Mouse (Mus musculus): ENCODE results near the gene Ell.

Gene Ell

DNA sequence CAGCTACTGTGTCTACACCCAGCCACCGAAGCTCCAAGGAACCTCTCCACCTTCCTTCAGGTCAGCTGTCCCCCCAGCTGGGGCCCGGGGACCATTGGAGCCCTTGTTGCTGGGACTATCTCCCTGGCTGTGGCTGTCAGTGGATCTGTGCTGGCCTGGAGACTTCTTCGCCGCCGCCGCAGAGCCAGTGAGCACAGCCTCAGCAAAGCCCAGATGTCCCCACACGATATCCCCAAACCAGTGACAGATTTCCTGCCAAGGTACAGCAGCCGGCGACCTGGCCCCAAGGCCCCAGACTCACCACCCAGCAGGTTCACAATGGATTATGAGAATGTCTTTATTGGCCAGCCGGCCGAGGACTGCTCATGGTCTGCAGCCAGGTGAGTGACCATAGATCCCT lies 78.7 kb downstream of the Ell start:
- no peak for DNase-seq

DNA sequence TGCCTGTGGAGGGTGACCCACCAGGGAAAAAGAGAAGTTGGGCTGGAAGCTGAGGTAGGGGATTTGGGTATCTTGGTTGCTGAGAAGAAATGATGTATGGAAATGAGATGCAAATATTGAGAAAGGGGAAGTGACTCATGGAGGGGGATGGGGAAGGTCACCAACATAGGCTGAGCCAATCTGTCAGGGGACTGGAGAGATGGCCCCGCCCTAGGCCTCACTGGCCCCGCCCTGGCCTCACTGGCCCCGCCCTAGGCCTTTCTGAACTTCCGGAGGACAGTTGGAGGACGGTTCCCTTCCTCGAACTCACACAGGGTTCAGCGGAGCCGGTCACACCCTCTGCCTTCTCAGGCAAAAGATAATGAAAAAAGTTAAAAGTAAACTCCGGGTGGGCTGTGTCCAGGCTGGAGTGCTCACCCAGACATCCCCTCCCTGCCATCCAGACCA lies 79.7 kb downstream of the Ell start:
- DNase-seq = peak in 1 of 2 experiments; percentile 65

DNA sequence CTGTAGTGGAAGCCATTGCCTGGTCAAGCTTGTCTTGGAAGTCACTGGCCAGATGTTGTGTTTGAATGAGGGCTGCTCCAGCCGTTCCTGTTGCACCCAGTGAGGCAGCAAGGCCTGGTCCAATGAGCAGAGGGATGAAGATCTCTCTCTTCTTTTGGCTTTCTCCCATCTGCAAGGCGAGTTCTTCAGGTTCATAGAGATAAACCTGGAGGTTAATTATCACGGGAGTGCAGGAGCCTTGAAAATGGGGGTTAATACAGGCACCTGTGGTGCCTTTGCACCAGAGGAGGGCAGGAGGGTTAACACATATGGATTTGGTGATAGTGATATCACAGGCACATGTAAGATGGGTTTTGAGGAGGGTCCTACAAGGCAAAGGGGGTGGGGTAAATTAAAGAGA lies 83.0 kb downstream of the Ell start:
- no peak for DNase-seq

DNA sequence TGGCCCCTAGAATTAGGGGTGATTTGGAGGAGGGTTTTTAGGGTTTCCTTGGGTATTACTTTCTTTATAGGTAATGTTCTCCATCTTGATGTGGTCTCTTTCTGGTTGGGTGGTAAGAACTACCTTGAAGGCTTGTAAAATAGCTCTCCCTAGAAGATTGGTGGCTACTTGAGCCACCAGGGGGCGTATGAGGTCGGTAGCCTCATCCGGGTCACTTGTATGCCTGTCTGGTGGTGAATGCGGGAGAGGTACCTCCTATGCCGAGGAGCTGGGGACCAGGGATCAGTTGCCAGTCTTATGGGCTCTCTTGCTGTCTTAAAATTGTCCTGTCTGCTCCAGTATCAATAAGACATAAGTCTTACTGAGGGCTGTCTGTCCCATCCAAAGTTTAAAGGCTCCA lies 85.8 kb downstream of the Ell start:
- DNase-seq = peak; percentile 71 to 90

DNA sequence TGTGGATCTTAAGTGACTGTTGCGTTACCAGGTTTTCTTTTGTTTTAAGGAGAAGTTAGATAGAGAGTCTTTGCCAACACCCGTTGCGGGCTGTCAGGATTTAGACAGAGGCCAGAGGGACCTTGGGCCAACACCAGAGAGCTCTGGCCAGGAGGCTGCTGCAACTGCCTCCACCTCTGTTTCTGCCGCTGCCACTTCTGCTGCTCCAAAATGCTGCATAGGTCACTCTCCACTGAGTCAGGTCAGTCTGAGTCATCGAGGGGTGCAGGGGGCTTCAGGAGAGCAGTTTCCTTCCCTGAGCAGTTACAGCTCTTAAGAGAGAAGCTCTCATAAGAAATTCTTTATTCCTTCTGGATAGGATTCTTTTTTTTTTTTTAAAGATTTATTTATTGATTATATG lies 87.8 kb downstream of the Ell start:
- no peak for DNase-seq

DNA sequence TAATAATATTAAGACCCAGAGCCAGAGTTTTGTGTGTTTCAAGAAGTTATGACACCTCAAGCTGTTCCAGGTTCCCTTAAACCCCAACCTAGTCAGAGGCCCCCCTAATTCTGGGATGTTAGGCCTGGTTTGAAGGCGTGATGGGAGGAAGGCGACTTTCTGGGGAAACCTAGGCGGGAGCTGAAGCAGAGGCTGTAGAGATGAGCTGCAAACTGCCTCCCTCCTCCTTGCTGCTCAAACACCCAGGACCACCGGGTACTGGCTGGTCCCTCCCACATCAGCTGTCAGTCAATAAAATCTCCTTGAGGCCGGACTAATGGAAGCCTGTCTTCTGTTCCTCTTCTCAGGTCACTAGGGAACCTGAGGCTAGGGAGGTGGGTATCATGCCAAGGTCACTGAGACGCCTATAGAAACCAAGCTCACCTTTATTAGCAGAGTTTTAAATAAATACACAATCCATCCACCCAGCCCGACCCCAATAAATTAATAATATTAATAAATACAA lies 89.8 kb downstream of the Ell start:
- DNase-seq = no peak

DNA sequence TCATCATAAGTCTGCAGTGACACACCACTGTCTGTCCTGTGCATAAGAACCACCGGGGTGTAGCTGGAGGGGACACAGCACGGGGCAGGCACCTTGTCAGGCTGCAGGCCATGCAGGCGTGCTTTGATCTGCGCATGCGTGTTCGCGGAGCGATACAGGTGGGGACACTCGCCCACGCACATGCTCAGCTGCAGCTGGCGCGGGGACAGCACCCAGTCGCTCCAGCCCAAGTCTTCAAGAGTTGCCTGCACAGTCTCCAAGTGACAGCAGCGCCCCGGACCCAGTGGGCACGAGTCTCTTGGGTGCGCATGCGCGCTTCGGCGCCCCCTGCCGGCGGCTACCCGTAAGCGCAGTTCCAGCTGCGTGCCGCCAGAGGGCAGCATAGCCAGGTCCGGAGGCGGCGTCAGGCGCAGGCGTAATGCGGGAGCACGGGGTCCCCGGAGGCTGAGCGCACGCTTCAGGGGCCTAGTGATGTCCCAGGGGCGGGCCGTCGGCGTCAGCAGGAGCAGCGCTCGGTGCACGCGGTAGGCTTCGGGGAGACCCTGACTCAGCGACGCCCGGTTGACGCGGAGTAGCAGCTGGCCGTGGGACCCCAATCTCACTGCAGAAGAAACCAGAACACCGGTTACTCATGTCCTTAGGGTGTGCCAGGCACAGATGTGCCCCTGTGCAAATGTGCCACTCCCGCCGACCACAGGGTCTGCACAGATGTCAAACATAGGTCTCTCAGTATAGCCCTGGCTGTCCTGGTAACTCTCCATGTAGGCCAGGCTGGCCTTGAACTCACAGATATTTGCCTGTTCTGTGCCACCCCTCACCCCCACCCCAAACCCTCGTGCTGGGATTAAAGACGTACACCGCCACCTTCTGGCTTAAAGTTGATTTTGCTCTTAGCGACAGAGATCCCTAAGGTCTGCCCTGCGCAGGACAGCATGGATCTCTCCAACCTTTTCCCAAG lies 90.6 kb downstream of the Ell start:
- DNase-seq = peak; percentile 73 to 86

DNA sequence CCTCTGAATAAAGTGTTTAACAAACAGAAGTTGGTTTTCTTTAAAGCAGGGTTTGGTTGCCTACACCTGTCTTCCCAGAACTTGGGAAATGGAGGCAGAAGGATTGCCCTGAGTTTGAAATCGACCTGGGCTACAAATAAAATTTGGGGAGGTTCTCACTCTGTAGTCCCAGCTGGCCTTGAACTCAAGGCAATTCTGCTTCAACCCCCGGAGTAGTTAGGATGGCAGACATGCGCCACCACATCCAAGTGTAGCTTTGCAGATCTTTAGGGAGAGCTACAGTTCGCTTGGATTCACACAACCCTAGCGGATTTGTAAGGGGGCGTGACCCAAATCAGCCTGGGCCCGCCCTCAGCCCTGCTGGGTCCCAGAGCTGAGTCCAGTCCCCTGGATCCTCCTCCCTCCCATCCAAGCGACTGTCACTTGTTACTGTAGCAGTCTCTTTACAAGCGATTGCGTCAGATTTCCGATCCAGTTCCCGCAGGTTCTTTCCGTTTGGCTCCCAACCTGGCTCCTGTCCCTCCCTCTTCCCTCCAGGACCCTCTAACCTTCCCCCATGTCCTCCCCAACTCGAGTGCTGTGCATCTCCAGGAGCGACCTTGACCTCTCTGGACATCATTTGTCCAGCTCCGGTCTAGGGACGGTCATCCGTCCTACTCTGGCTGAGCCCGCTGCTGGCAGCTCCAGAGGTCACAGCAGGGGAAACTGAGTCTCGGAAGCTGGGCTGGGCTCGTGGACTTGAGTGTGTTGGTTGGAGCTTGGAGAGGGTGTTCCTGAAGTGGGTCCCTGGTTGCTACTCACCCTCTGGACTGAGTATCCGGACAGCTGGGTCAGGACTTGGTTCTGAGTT lies 91.5 kb downstream of the Ell start:
- peak; percentile 87 to 89 for DNase-seq

DNA sequence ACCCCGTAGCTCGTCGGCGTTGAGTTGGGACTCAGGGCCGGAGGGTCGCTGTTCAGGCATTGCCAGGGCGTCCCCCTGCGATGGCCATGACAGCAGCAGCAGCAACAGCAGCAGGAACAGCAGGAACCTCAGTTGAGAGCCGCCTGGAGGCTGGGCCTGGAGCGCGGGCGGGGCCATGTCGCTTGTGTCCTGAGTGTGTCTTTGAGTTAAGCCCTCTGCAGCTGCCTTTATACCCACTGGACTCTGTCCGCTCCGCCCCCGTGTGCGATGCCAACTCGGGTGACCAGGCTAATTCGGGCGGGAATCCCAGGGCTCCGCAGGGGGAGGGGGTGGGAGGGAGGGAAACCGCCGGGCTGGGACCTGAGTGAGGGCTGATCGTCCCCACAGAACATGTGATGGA lies 92.2 kb downstream of the Ell start:
- DNase-seq = peak; percentile 86 to 87

DNA sequence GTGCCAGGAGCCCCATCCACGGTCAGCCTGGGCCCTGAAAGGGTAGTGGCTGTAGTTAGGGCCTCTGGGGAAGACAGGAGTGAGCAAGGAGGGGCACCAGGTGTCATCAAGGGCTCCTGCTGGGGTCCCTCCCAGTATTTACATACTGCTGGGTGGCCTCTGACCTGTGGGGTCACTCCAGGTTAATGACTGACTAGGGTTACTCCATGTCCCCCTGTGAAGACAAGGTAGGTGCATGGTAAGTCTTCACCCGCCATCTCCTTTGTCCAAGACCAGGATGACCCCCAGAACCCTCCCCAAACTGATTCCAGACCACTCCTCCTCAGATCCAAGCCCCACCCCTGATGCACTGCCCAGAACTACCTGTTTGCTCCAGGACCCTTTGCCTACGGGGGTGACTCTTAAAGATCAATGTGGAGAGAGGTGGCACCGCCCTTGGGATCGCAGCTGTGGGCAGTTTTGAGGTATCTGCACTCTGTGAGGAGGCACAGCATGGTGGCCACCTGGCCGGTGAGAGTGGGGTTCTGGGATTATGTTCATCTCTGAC lies 93.2 kb downstream of the Ell start, which contains the start of gene Gdf15:
TSS of gene Gdf15 (minus strand) at position 111 of the 547 bp plus-strand sequence.
- no peak for DNase-seq

DNA sequence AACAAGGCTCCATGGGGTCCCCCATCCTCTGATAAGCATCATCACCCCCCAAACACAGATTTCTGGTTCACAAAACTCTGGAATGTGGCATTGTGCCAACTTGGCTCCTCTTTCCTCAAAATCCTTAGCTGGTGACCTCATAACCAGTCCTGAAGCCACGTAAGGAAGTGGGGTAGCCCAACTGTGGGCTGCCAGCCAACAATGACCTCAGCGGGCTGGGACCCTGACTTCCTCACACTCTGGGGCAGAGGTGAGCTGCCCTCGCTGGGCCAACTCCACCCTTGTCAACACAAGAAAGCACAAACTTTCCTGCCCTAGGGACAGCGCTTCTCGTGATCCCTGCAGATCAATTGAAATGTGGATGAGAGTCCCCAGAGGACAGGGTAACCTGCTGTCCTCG lies 94.8 kb downstream of the Ell start:
- peak; percentile 90 to 92 for DNase-seq

DNA sequence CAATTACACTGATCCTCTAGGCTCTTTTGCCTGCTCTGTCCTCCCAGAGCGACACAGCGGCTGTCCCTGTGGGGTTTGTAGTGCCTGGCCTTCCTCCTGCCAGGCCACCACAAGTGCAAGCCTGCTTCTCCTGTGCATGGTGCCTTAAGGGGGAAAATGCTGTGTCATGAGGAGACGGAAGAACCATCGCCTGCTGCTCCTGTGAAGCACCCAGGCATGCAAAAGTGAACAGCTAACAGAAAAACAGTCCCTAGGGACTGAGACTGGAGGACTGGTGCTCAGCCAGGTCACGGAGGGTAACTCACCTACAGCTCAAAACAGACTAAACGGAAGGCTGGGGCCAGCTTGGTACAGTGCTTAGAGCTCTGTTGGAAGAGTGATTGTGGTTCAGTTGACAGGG lies 96.3 kb downstream of the Ell start:
- DNase-seq = peak; percentile 73 to 81

DNA sequence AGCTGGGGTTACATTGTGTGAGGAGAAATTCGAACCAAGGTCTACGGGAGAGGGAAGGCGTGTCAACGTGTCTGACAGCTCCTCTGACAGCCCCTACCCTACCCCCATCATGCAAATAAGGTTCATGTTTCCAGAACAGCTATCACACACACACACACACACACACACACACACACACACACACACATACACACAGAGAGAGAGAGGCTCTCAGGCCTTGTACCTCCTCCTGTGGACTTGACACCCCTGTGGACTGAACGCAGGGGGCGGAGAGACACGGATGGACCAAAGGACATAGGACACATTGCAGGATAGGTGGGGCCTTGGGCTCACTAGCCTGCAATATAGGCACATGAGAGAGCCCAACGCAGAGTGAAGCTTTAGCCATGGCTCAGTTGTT lies 97.6 kb downstream of the Ell start:
- peak; percentile 74 for DNase-seq

DNA sequence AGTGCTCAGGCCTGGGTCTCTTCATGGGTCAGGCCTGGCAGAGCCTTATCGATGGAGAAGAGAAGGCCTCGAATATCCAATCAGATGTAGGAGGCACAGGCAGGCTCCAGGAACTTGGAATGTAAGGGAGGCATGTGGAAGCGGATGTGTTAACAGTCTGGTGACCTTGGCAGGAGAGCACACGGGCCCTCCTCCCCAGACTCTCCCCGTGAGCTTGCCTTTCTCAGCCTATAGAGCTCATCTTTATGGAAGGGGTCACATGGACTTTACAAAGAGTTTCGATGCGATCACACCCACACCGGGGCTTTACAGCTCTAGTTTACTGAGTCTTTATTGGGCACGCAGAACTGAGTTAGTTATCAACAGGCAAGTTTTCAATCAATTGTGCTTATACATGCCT lies 99.5 kb downstream of the Ell start:
- DNase-seq = no peak
